Mouse (Mus musculus): ENCODE results near the gene Fbrsl1.

Gene Fbrsl1

DNA sequence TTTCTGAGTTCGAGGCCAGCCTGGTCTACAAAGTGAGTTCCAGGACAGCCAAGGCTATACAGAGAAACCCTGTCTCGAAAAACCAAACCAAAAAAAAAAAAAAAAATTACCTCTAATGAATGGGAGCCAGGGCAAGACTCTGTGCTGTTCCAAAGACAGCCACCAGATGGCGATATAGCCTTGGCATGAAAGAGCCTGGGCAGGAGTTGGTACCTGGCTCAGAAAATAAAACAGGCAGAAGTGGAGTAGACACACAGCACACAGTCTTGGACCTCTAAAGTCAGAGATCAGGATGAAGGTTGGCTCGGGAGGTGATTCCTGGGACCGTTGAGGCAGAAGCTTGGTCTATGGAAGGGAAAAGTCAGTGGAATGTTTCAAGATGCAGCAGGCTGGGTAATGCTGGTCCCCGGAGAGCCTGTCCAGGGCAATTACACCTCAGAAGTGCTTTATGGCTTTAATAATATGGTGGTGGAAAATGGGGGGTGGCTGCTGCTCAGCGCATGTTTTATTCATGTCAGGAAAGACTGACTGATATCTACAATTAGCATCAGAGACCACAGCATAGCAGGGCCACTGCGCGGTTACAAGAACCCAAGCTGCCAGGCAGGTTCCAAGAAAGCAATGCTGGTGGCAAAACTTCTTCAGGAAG, 90.6 kb downstream of the Fbrsl1 start:
- WGBS, result 44% methylated on average over 9 of the region's 9 CpGs

- WGBS, result 19% methylated on average over 7 of the region's 7 CpGs
These were observed 93.6 kb downstream of the Fbrsl1 start for GRCm38 (mm10) chr5:110354716-110355115.

- WGBS, result 92% methylated on average over 8 of the region's 8 CpGs
These were observed 101.3 kb downstream of the Fbrsl1 start for GRCm38 (mm10) chr5:110347006-110347405.

- WGBS, result 81% methylated on average over 4 of the region's 4 CpGs
These were observed 102.8 kb downstream of the Fbrsl1 start for GRCm38 (mm10) chr5:110345553-110345952.

- WGBS, result 89% methylated on average over 4 of the region's 4 CpGs
These were observed 103.8 kb downstream of the Fbrsl1 start, which contains the start of gene Lrcol1 for GRCm38 (mm10) chr5:110344524-110344923. Gene Lrcol1 (plus strand): TSS chr5:110344730.

GRCm38 (mm10) chr5:110342648-110343284, 105.5 kb downstream of the Fbrsl1 start, which contains the start of gene P2rx2:
Gene P2rx2 (minus strand): TSS chr5:110343212.
- 1% methylated on average over 43 of the region's 43 CpGs for WGBS

- 79% methylated on average over 2 of the region's 2 CpGs for WGBS
These were observed 109.5 kb downstream of the Fbrsl1 start for GRCm38 (mm10) chr5:110338792-110339191.

DNA sequence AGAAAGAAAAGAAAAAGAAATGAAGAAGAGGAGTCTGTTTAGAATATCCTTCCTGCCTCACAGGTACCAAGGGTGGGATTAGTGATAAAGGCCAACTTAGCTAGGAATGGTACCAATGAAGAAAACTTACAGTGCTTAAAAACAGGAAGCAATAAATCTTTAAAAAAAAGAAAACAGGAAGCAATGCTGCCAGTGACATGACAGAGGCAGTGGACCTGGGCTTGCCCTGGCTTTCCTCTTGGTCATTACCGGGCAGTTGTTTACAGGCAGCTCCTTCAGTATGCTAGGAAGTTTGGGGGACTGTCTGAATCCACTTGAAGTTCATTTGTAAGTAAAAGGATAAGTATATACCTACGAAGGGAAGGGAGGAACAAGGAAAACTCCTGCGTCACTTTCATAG, 117.8 kb downstream of the Fbrsl1 start:
- WGBS, result 86% methylated on average over 3 of the region's 3 CpGs

- 82% methylated on average over 3 of the region's 3 CpGs for WGBS
These were observed 135.2 kb downstream of the Fbrsl1 start for GRCm38 (mm10) chr5:110313127-110313526.
